Comparison of ENCODE assay signal across 8 mouse cellular contexts in genomic region chr3:79628561-79629415, GRCm38 (mm10). TPM values are rescaled to one million over a fixed set of nuclear protein-coding genes. Genes with fewer than 3 reads are reported as not detected.
DNase-seq lines count a peak whose midpoint lies in the region; ATAC-seq and TF ChIP-seq lines count a peak whose summit lies in the region.

4930579G24Rik (plus strand) TSS chr3:79629079.

- peak within 1 kb of the TSS; percentile 32; the same call in 1 of the 2 replicates for H3K27ac ChIP-seq in ES-Bruce4 (ENCODE audit: insufficient read depth, low read length)
- peak within 1 kb of the TSS; percentile 80 for H3K27ac ChIP-seq in forebrain, embryonic 13.5 days
- H3K27ac ChIP-seq in liver, postnatal 0 days (ENCODE audit: low read depth): peak within 1 kb of the TSS; percentile 96
- peak within 1 kb of the TSS; percentile 78 for H3K27ac ChIP-seq in neural tube, embryonic 14.5 days (ENCODE audit: low read depth, low read length)

- no peaks in the 10 kb centered on the region for H3K9me3 ChIP-seq in ES-Bruce4 (replicated peaks; ENCODE audit: control insufficient read depth, insufficient read depth, low read length, poor library complexity, severe bottlenecking)
- H3K9me3 ChIP-seq in forebrain, embryonic 13.5 days (replicated peaks): peaks cover 6% of the 10 kb centered on the region; the same call in 1 of the 2 replicates
- 0 out of 2 replicates have a peak, but pooled peaks cover 2% of the 10 kb centered on the region for H3K9me3 ChIP-seq in liver, postnatal 0 days (ENCODE audit: low read length)
- no peaks in the 10 kb centered on the region for H3K9me3 ChIP-seq in neural tube, embryonic 14.5 days (ENCODE audit: control insufficient read depth, low read length)

- H3K9ac ChIP-seq in ES-Bruce4 (ENCODE audit: low read depth, poor library complexity, severe bottlenecking): peak within 1 kb of the TSS; percentile 61
- H3K9ac ChIP-seq in forebrain, embryonic 13.5 days: peak within 1 kb of the TSS; percentile 83
- H3K9ac ChIP-seq in liver, postnatal 0 days (replicated peaks): peak within 1 kb of the TSS; percentile 87
- H3K9ac ChIP-seq in neural tube, embryonic 14.5 days (replicated peaks; ENCODE audit: low read depth, low read length): peak within 1 kb of the TSS; percentile 74

- TF ChIP-seq EP300 in ES-Bruce4 (IDR thresholded peaks at IDR 0.05; ENCODE audit: insufficient read depth, low read depth, low read length): 0 out of 2 replicates have a peak, but pooled peaks have one; percentile 8
- TF ChIP-seq EP300 in liver, postnatal 0 days (IDR thresholded peaks at IDR 0.05; ENCODE audit: low read depth): no peak; the same call in 1 of the 2 replicates

- intact Hi-C loops in heart, postnatal 10 days (cut with DNase I): no loop called here

- DNase-seq in heart, postnatal 10 days: peak; percentile 96 to 98
- DNase-seq in large intestine, adult 2 months (ENCODE audit: low read depth, low spot score): peak; percentile 99
- peak; percentile 94 for DNase-seq in liver, postnatal 0 days
- DNase-seq in testis, postnatal 10 days (ENCODE audit: low spot score): peak; percentile 94

- TF ChIP-seq POLR2A in ES-Bruce4 (IDR thresholded peaks at IDR 0.05; ENCODE audit: insufficient read depth, low read length): peak; percentile 92

- H3K4me3 ChIP-seq in ES-Bruce4 (ENCODE audit: low read depth, low read length): peak within 1 kb of the TSS; percentile 92
- peak within 1 kb of the TSS; percentile 68 for H3K4me3 ChIP-seq in forebrain, embryonic 13.5 days
- peak within 1 kb of the TSS; percentile 86 for H3K4me3 ChIP-seq in liver, postnatal 0 days (ENCODE audit: low read depth, low read length)
- peak within 1 kb of the TSS; percentile 71 for H3K4me3 ChIP-seq in neural tube, embryonic 14.5 days (ENCODE audit: low read depth, low read length)

- TF ChIP-seq CTCF in ES-Bruce4 (IDR thresholded peaks at IDR 0.05; ENCODE audit: low read depth, low read length): no peak
- TF ChIP-seq CTCF in liver, postnatal 0 days (IDR thresholded peaks at IDR 0.05; ENCODE audit: low read depth): no peak; the same call in 1 of the 2 replicates

- peak; percentile 97 for ATAC-seq in cerebellum, adult (ENCODE audit: insufficient number of reproducible peaks, low FRiP score, low TSS enrichment)
- ATAC-seq in forebrain, embryonic 13.5 days: peak; percentile 99
- ATAC-seq in liver, postnatal 0 days: peak; percentile 94
- peak; percentile 99 for ATAC-seq in neural tube, embryonic 14.5 days (ENCODE audit: low read depth)

- H3K4me1 ChIP-seq in ES-Bruce4 (ENCODE audit: control insufficient read depth, insufficient read depth, low read length): no peaks in the 10 kb centered on the region
- peaks cover 16% of the 10 kb centered on the region for H3K4me1 ChIP-seq in forebrain, embryonic 13.5 days
- H3K4me1 ChIP-seq in liver, postnatal 0 days (ENCODE audit: insufficient read depth): 0 out of 2 replicates have a peak, but pooled peaks cover 6% of the 10 kb centered on the region
- no peaks in the 10 kb centered on the region for H3K4me1 ChIP-seq in neural tube, embryonic 14.5 days (ENCODE audit: control insufficient read depth, insufficient read depth, low read length)

- H3K4me2 ChIP-seq in forebrain, embryonic 13.5 days: peak within 1 kb of the TSS; percentile 76
- H3K4me2 ChIP-seq in liver, postnatal 0 days (ENCODE audit: low read depth, low read length): peak within 1 kb of the TSS; percentile 85
- H3K4me2 ChIP-seq in neural tube, embryonic 14.5 days (ENCODE audit: low read depth, low read length): peak within 1 kb of the TSS; percentile 81

- H3K27me3 ChIP-seq in ES-Bruce4 (ENCODE audit: control insufficient read depth, insufficient read depth, low read length, poor library complexity, severe bottlenecking): no peaks in the 10 kb centered on the region
- H3K27me3 ChIP-seq in forebrain, embryonic 13.5 days: no peaks in the 10 kb centered on the region
- no peaks in the 10 kb centered on the region for H3K27me3 ChIP-seq in liver, postnatal 0 days (ENCODE audit: insufficient read depth, low read length)
- no peaks in the 10 kb centered on the region for H3K27me3 ChIP-seq in neural tube, embryonic 14.5 days (ENCODE audit: control insufficient read depth, insufficient read depth, low read length)

- H3K36me3 ChIP-seq in ES-Bruce4 (ENCODE audit: control insufficient read depth, insufficient read depth, low read length, poor library complexity, severe bottlenecking): peaks cover 7% of the 10 kb centered on the region
- H3K36me3 ChIP-seq in forebrain, embryonic 13.5 days (ENCODE audit: poor library complexity, severe bottlenecking): peaks cover 26% of the 10 kb centered on the region
- peaks cover 10% of the 10 kb centered on the region for H3K36me3 ChIP-seq in liver, postnatal 0 days (replicated peaks; ENCODE audit: insufficient read depth, low read length)
- H3K36me3 ChIP-seq in neural tube, embryonic 14.5 days (ENCODE audit: control insufficient read depth, insufficient read depth, low read length): no peaks in the 10 kb centered on the region; the same call in 1 of the 2 replicates

- WGBS in forebrain, embryonic 13.5 days: under 1% methylated on average over 60 of the region's 60 CpGs
- WGBS in large intestine, adult 2 months: under 1% methylated on average over 60 of the region's 60 CpGs
- under 1% methylated on average over 60 of the region's 60 CpGs for WGBS in liver, postnatal 0 days (ENCODE audit: insufficient replicate concordance)
- WGBS in neural tube, embryonic 14.5 days: under 1% methylated on average over 59 of the region's 60 CpGs

RNA-seq across cellular contexts. Expression of gene 4930579G24Rik, which starts in this region (rescaled TPM):
- 13.9 and 15.8 TPM in 2 replicates for polyA plus RNA-seq in ES-Bruce4 (2011; ENCODE audit: insufficient read depth, insufficient read length, low read depth, missing spikeins)
- polyA plus RNA-seq in forebrain, embryonic 13.5 days (2015; fragmentation: Nextera tagmentation; extraction: Ambion mirVana): 15.0 and 15.2 TPM in 2 replicates
- 1 to 10 TPM; 5.1 to 6.0 TPM for total RNA-seq in heart, postnatal 10 days (2021)
- polyA plus RNA-seq in large intestine, adult 2 months (2012; rRNA removed): 1.7 and 1.9 TPM in 2 replicates
- polyA plus RNA-seq in liver, postnatal 0 days (2015; fragmentation: Nextera tagmentation; extraction: Ambion mirVana): 8.7 and 9.6 TPM in 2 replicates
- 5.6 and 7.1 TPM in 2 replicates for polyA plus RNA-seq in neural tube, embryonic 14.5 days (2014; fragmentation: Nextera tagmentation; extraction: Ambion mirVana)

Comparison
In these comparisons a context has a peak if more than half of its experiments do, and no peak if none do; other contexts are left out.
1. Peak in every context shown above with its lines: DNase-seq, ATAC-seq, H3K4me3 ChIP-seq and H3K27ac ChIP-seq.
2. H3K27ac ChIP-seq: peak in every context shown above with its lines; median percentile 96 in liver, postnatal 0 days; 80 in forebrain, embryonic 13.5 days; 78 in neural tube, embryonic 14.5 days; 32 in ES-Bruce4.